Mouse (Mus musculus): ENCODE measurements around the gene Syt3. TPM values are rescaled to one million over a fixed set of nuclear protein-coding genes. Genes with fewer than 3 reads are reported as not detected.

Gene Syt3
- polyA plus RNA-seq, 1 experiment, result not detected

- peaks cover 26% of the 10 kb centered on the region for H3K4me1 ChIP-seq
- no peaks in the 10 kb centered on the region for H3K36me3 ChIP-seq (replicated peaks; ENCODE audit: low read length)
- no peaks in the 10 kb centered on the region for H3K9me3 ChIP-seq
- TF ChIP-seq FLI1 (IDR thresholded peaks at IDR 0.05; ENCODE audit: low read length) (no peak), GATA1 (IDR thresholded peaks at IDR 0.05; ENCODE audit: borderline replicate concordance, low read length) (no peak)
- peaks cover 91% of the 10 kb centered on the region for H3K27me3 ChIP-seq (replicated peaks)
- H3K4me3 ChIP-seq (replicated peaks), result no peak overlapping the region
Measured at GRCm38 (mm10) chr7:44441180-44441579, 57.3 kb downstream of the Syt3 start.

DNA sequence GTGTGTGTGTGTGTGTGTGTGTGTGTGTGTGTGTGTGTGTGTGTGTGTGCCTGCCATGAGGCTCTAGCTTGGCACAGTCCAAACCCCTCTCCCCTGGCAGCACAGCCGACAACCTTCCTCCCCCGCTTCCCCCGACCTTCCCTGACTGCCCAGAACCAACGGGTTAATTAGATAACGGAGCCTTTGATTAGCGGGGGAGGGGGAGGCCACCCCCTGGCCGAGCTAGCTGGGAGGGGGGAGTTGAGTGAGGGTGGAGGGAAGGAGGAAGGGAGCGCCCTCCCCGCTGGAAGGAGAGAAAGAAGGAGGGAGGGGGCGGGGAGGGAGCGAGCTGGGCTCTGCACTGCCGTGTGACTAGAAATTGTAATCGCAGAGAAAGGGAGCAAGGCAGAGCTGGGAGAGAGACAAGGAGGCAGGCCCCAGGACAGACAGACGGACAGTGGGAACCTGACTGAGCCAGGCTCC is 57.8 kb downstream of the Syt3 start:
- Histone ChIP-seq H3K4me1 (peaks cover 26% of the 10 kb centered on the region), H3K9me3 (no peaks in the 10 kb centered on the region), H3K27me3 (replicated peaks) (peaks cover 92% of the 10 kb centered on the region), H3K36me3 (replicated peaks; ENCODE audit: low read length) (no peaks in the 10 kb centered on the region), H3K4me3 (replicated peaks) (peak overlapping the region; percentile 28)
- TF ChIP-seq FLI1 (IDR thresholded peaks at IDR 0.05; ENCODE audit: low read length), result no peak
- TF ChIP-seq GATA1 (IDR thresholded peaks at IDR 0.05; ENCODE audit: borderline replicate concordance, low read length), result no peak

- H3K27me3 ChIP-seq (replicated peaks), result peaks cover 93% of the 10 kb centered on the region
- H3K9me3 ChIP-seq, result no peaks in the 10 kb centered on the region
- TF ChIP-seq GATA1 (IDR thresholded peaks at IDR 0.05; ENCODE audit: borderline replicate concordance, low read length) (no peak), FLI1 (IDR thresholded peaks at IDR 0.05; ENCODE audit: low read length) (no peak)
- no peaks in the 10 kb centered on the region for H3K36me3 ChIP-seq (replicated peaks; ENCODE audit: low read length)
- peaks cover 26% of the 10 kb centered on the region for H3K4me1 ChIP-seq
- H3K4me3 ChIP-seq (replicated peaks), result no peak overlapping the region
Measured at GRCm38 (mm10) chr7:44442407-44442821, 58.5 kb downstream of the Syt3 start.

GRCm38 (mm10) chr7:44443268-44444173 is 59.6 kb downstream of the Syt3 start:
- H3K9me3 ChIP-seq, result no peaks in the 10 kb centered on the region
- TF ChIP-seq GATA1 (IDR thresholded peaks at IDR 0.05; ENCODE audit: borderline replicate concordance, low read length) (no peak), FLI1 (IDR thresholded peaks at IDR 0.05; ENCODE audit: low read length) (no peak)
- no peak overlapping the region for H3K4me3 ChIP-seq (replicated peaks)
- peaks cover 92% of the 10 kb centered on the region for H3K27me3 ChIP-seq (replicated peaks)
- H3K4me1 ChIP-seq, result peaks cover 26% of the 10 kb centered on the region
- no peaks in the 10 kb centered on the region for H3K36me3 ChIP-seq (replicated peaks; ENCODE audit: low read length)

GRCm38 (mm10) chr7:44444886-44445527 is 61.1 kb downstream of the Syt3 start:
- H3K9me3 ChIP-seq, result no peaks in the 10 kb centered on the region
- H3K4me3 ChIP-seq (replicated peaks), result no peak overlapping the region
- H3K36me3 ChIP-seq (replicated peaks; ENCODE audit: low read length), result no peaks in the 10 kb centered on the region
- peaks cover 26% of the 10 kb centered on the region for H3K4me1 ChIP-seq
- no peak for TF ChIP-seq FLI1 (IDR thresholded peaks at IDR 0.05; ENCODE audit: low read length)
- no peak for TF ChIP-seq GATA1 (IDR thresholded peaks at IDR 0.05; ENCODE audit: borderline replicate concordance, low read length)
- H3K27me3 ChIP-seq (replicated peaks), result peaks cover 94% of the 10 kb centered on the region

- H3K4me3 ChIP-seq (replicated peaks), result no peak overlapping the region
- peaks cover 26% of the 10 kb centered on the region for H3K4me1 ChIP-seq
- peaks cover 90% of the 10 kb centered on the region for H3K27me3 ChIP-seq (replicated peaks)
- H3K36me3 ChIP-seq (replicated peaks; ENCODE audit: low read length), result no peaks in the 10 kb centered on the region
- TF ChIP-seq FLI1 (IDR thresholded peaks at IDR 0.05; ENCODE audit: low read length) (no peak), GATA1 (IDR thresholded peaks at IDR 0.05; ENCODE audit: borderline replicate concordance, low read length) (no peak)
- H3K9me3 ChIP-seq, result no peaks in the 10 kb centered on the region
Measured at GRCm38 (mm10) chr7:44445528-44445923, 61.6 kb downstream of the Syt3 start.

DNA sequence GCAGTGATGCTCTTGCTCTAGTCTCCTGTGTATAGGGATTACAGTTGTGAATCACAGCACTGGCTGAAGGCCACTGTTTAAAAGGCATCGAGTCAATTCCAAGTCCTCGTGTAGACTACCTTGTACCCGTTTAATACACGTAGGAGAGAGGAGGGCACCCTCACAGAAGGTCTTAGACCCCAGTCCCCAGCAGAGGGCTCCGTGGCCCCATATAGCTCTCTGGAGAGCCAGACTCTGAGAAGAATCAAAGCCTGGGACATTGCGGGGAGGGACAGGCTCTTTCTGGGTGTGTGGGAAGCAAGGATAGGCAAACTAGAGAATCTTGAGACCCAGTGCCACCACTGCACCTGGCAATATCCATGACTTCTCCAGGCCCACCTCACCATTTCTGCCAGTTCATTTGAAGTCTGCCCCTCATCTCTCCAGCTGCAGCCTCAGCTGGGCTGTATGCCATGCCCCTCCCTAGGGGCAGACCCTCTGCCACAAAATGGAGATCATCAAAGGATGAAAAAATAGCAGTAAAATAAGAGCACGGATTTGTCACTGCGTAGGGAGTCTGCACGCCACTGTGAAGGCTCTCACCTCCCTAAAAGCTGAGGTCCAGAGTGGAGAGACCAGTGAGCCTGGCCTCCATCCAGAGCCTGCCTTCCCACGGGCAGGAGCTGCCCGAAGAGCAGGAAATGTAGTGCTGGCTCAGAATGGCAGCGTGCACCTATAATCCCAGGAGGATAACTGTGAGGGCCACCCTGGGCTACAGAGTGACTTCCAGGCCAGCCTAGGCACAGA is 62.4 kb downstream of the Syt3 start:
- Histone ChIP-seq H3K4me1 (peaks cover 26% of the 10 kb centered on the region), H3K4me3 (replicated peaks) (no peak overlapping the region), H3K27me3 (replicated peaks) (peaks cover 84% of the 10 kb centered on the region), H3K36me3 (replicated peaks; ENCODE audit: low read length) (no peaks in the 10 kb centered on the region), H3K9me3 (no peaks in the 10 kb centered on the region)
- TF ChIP-seq GATA1 (IDR thresholded peaks at IDR 0.05; ENCODE audit: borderline replicate concordance, low read length), result no peak

Other genes with a start within 250 kb of the Syt3 start
- not detected in 2 replicates for gene Klk1b16, start 247.3 kb upstream of the Syt3 start, polyA plus RNA-seq (2012; ENCODE audit: insufficient read depth, low replicate concordance)
- not detected in 2 replicates for gene Klk1b24, start 195.9 kb upstream of the Syt3 start, polyA plus RNA-seq (2012; ENCODE audit: insufficient read depth, low replicate concordance)
- gene Klk1b3, start 185.9 kb upstream of the Syt3 start, polyA plus RNA-seq (2012; ENCODE audit: insufficient read depth, low replicate concordance), result not detected in 2 replicates
- gene Klk1b4, start 176.7 kb upstream of the Syt3 start, polyA plus RNA-seq (2012; ENCODE audit: insufficient read depth, low replicate concordance), result not detected in 2 replicates
- gene Klk1b5, start 168.2 kb upstream of the Syt3 start, polyA plus RNA-seq (2012; ENCODE audit: insufficient read depth, low replicate concordance), result not detected in 2 replicates
- gene Klk1, start 158.7 kb upstream of the Syt3 start, polyA plus RNA-seq (2012; ENCODE audit: insufficient read depth, low replicate concordance), result not detected in 2 replicates
- not detected in 2 replicates for gene Gm36864, start 147.9 kb upstream of the Syt3 start, polyA plus RNA-seq (2012; ENCODE audit: insufficient read depth, low replicate concordance)
- gene 1700028J19Rik, start 137.4 kb upstream of the Syt3 start, polyA plus RNA-seq (2012; ENCODE audit: insufficient read depth, low replicate concordance), result not detected in 2 replicates
- gene 2410002F23Rik, start 137.4 kb upstream of the Syt3 start, polyA plus RNA-seq (2012; ENCODE audit: insufficient read depth, low replicate concordance), result 90.5 and 96.5 TPM in 2 replicates
- gene Acp4, start 126.7 kb upstream of the Syt3 start, polyA plus RNA-seq (2012; ENCODE audit: insufficient read depth, low replicate concordance), result not detected in 2 replicates
- gene Gm15517, start 122.7 kb upstream of the Syt3 start, polyA plus RNA-seq (2012; ENCODE audit: insufficient read depth, low replicate concordance), result not detected in 2 replicates
- 0.92 and 1.8 TPM in 2 replicates for gene Clec11a, start 77.2 kb upstream of the Syt3 start, polyA plus RNA-seq (2012; ENCODE audit: insufficient read depth, low replicate concordance)
- 0.07 TPM in 1 of 2 replicates, not detected in the other for gene Shank1, start 73.8 kb upstream of the Syt3 start, polyA plus RNA-seq (2012; ENCODE audit: insufficient read depth, low replicate concordance)
- not detected in 2 replicates for gene 1700008O03Rik, start 1.7 kb downstream of the Syt3 start, polyA plus RNA-seq (2012; ENCODE audit: insufficient read depth, low replicate concordance)
- gene Lrrc4b, start 44.9 kb downstream of the Syt3 start, polyA plus RNA-seq (2012; ENCODE audit: insufficient read depth, low replicate concordance), result not detected in 2 replicates
- gene Aspdh, start 81.3 kb downstream of the Syt3 start, polyA plus RNA-seq (2012; ENCODE audit: insufficient read depth, low replicate concordance), result not detected in 2 replicates
- 191 and 466 TPM in 2 replicates for gene Josd2, start 83.9 kb downstream of the Syt3 start, polyA plus RNA-seq (2012; ENCODE audit: insufficient read depth, low replicate concordance)
- 156 and 185 TPM in 2 replicates for gene Emc10, start 112.4 kb downstream of the Syt3 start, polyA plus RNA-seq (2012; ENCODE audit: insufficient read depth, low replicate concordance)
- gene Fam71e1, start 112.5 kb downstream of the Syt3 start, polyA plus RNA-seq (2012; ENCODE audit: insufficient read depth, low replicate concordance), result 2.1 and 9.0 TPM in 2 replicates
- gene Mybpc2, start 140.6 kb downstream of the Syt3 start, polyA plus RNA-seq (2012; ENCODE audit: insufficient read depth, low replicate concordance), result 0.09 TPM in 1 of 2 replicates, not detected in the other
- 0.64 and 1.2 TPM in 2 replicates for gene Spib, start 148.0 kb downstream of the Syt3 start, polyA plus RNA-seq (2012; ENCODE audit: insufficient read depth, low replicate concordance)
- 61.8 and 199 TPM in 2 replicates for gene Pold1, start 164.7 kb downstream of the Syt3 start, polyA plus RNA-seq (2012; ENCODE audit: insufficient read depth, low replicate concordance)
- 269 and 455 TPM in 2 replicates for gene Nr1h2, start 169.8 kb downstream of the Syt3 start, polyA plus RNA-seq (2012; ENCODE audit: insufficient read depth, low replicate concordance)
- 2.4 and 14.1 TPM in 2 replicates for gene Napsa, start 188.3 kb downstream of the Syt3 start, polyA plus RNA-seq (2012; ENCODE audit: insufficient read depth, low replicate concordance)
- gene Kcnc3, start 206.6 kb downstream of the Syt3 start, polyA plus RNA-seq (2012; ENCODE audit: insufficient read depth, low replicate concordance), result 1.8 and 4.0 TPM in 2 replicates